Mouse (Mus musculus): ENCODE measurements around the gene Cdkn2d. TPM values are rescaled to one million over a fixed set of nuclear protein-coding genes. Genes with fewer than 3 reads are reported as not detected.
"Not testable (repeated sequence)": the region's sequence is repeated elsewhere in the genome, so short reads cannot be mapped to it uniquely, and the experiment has no call there.

Cdkn2d gene
- polyA plus RNA-seq, 1 experiment from 2014 or later: 51.5 TPM

DNA sequence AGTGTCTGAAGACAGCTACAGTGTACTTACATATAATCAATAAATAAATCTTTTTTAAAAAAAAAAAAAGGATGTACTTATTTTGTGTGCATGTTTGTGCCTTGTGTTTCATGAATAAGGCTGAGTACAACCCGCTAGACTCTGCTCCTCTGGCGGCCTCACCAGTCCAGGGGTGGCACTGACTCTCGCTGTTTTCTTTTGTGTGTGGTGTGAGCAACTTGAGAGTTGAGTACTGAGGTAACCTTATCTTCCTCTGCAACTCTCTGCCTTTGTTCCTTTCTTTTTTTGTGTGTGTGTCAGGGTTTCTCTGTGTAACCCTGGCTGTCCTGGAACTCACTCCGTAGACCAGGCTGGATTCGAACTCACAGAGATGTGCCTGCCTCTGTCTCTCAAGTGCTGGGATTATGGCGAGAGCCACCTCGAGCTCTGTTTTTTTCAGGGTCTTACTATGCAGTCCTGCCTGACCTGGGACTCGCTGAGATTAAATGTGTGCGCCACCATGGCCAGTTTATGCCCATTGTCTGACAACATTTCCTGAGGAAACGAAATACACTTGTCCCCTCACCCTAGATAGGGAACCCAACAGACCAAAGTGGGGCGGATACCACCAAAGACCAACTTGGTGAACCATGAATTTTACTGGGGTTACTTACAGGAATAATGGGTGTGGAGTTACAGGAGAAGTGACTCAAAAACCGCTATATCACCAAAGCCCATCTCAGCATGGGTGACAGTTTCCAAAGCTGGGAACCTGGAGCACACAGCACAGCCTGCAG lies 40.3 kb upstream of the Cdkn2d start:
- Histone ChIP-seq H3K36me3 (ENCODE audit: control insufficient read depth, insufficient read depth, low read length) (no peaks in the 10 kb centered on the region), H3K27ac (ENCODE audit: low read length) (no peak overlapping the region), H3K9ac (ENCODE audit: low read length) (no peak overlapping the region), H3K9me3 (replicated peaks; ENCODE audit: control insufficient read depth, low read length) (no peaks in the 10 kb centered on the region), H3K4me1 (ENCODE audit: control insufficient read depth, insufficient read depth, low read length) (peaks cover 6% of the 10 kb centered on the region; the same call in 1 of the 2 replicates), H3K27me3 (ENCODE audit: control insufficient read depth, insufficient read depth, low read length) (no peaks in the 10 kb centered on the region), H3K4me3 (replicated peaks; ENCODE audit: low read length) (no peak overlapping the region), H3K4me2 (ENCODE audit: low read depth, low read length) (no peak overlapping the region)
- 82% methylated on average over 12 of the region's 12 CpGs for WGBS
- ATAC-seq (ENCODE audit: insufficient read depth, low FRiP score): no peak

GRCm38 (mm10) chr9:21329699-21330289 lies 38.6 kb upstream of the Cdkn2d start:
- no peaks in the 10 kb centered on the region for H3K27me3 ChIP-seq (ENCODE audit: control insufficient read depth, insufficient read depth, low read length)
- no peaks in the 10 kb centered on the region for H3K9me3 ChIP-seq (replicated peaks; ENCODE audit: control insufficient read depth, low read length)
- no peak overlapping the region for H3K9ac ChIP-seq (ENCODE audit: low read length)
- WGBS: 89% methylated on average over 10 of the region's 10 CpGs
- no peak for ATAC-seq (ENCODE audit: insufficient read depth, low FRiP score)
- H3K4me3 ChIP-seq (replicated peaks; ENCODE audit: low read length): no peak overlapping the region
- no peak overlapping the region for H3K4me2 ChIP-seq (ENCODE audit: low read depth, low read length)
- H3K27ac ChIP-seq (ENCODE audit: low read length): no peak overlapping the region
- H3K4me1 ChIP-seq (ENCODE audit: control insufficient read depth, insufficient read depth, low read length): peaks cover 6% of the 10 kb centered on the region; the same call in 1 of the 2 replicates
- peaks cover 3% of the 10 kb centered on the region; the same call in 1 of the 2 replicates for H3K36me3 ChIP-seq (ENCODE audit: control insufficient read depth, insufficient read depth, low read length)

GRCm38 (mm10) chr9:21329041-21329440 lies 37.8 kb upstream of the Cdkn2d start:
- peaks cover 6% of the 10 kb centered on the region; the same call in 1 of the 2 replicates for H3K4me1 ChIP-seq (ENCODE audit: control insufficient read depth, insufficient read depth, low read length)
- no peak for ATAC-seq (ENCODE audit: insufficient read depth, low FRiP score)
- no peak overlapping the region for H3K4me3 ChIP-seq (replicated peaks; ENCODE audit: low read length)
- H3K36me3 ChIP-seq (ENCODE audit: control insufficient read depth, insufficient read depth, low read length): peaks cover 4% of the 10 kb centered on the region; the same call in 1 of the 2 replicates
- H3K27ac ChIP-seq (ENCODE audit: low read length): no peak overlapping the region
- no peaks in the 10 kb centered on the region for H3K27me3 ChIP-seq (ENCODE audit: control insufficient read depth, insufficient read depth, low read length)
- 40% methylated on average over 4 of the region's 5 CpGs for WGBS
- H3K9me3 ChIP-seq (replicated peaks; ENCODE audit: control insufficient read depth, low read length): no peaks in the 10 kb centered on the region
- H3K9ac ChIP-seq (ENCODE audit: low read length): no peak overlapping the region
- H3K4me2 ChIP-seq (ENCODE audit: low read depth, low read length): no peak overlapping the region

- H3K27me3 ChIP-seq (ENCODE audit: control insufficient read depth, insufficient read depth, low read length): no peaks in the 10 kb centered on the region
- no peak overlapping the region for H3K4me3 ChIP-seq (replicated peaks; ENCODE audit: low read length)
- no peak overlapping the region for H3K27ac ChIP-seq (ENCODE audit: low read length)
- no peak for ATAC-seq (ENCODE audit: insufficient read depth, low FRiP score)
- H3K36me3 ChIP-seq (ENCODE audit: control insufficient read depth, insufficient read depth, low read length): peaks cover 4% of the 10 kb centered on the region; the same call in 1 of the 2 replicates
- H3K4me1 ChIP-seq (ENCODE audit: control insufficient read depth, insufficient read depth, low read length): peaks cover 6% of the 10 kb centered on the region; the same call in 1 of the 2 replicates
- 67% methylated on average over 3 of the region's 3 CpGs for WGBS
- no peak overlapping the region for H3K4me2 ChIP-seq (ENCODE audit: low read depth, low read length)
- H3K9me3 ChIP-seq (replicated peaks; ENCODE audit: control insufficient read depth, low read length): no peaks in the 10 kb centered on the region
- no peak overlapping the region for H3K9ac ChIP-seq (ENCODE audit: low read length)
Measured at GRCm38 (mm10) chr9:21328041-21328440, 36.8 kb upstream of the Cdkn2d start.

GRCm38 (mm10) chr9:21327569-21327968 lies 36.4 kb upstream of the Cdkn2d start:
- ATAC-seq (ENCODE audit: insufficient read depth, low FRiP score): no peak
- H3K36me3 ChIP-seq (ENCODE audit: control insufficient read depth, insufficient read depth, low read length): peaks cover 4% of the 10 kb centered on the region; the same call in 1 of the 2 replicates
- H3K4me1 ChIP-seq (ENCODE audit: control insufficient read depth, insufficient read depth, low read length): 0 out of 2 replicates have a peak, but pooled peaks cover 3% of the 10 kb centered on the region
- H3K4me3 ChIP-seq (replicated peaks; ENCODE audit: low read length): no peak overlapping the region
- no peak overlapping the region for H3K27ac ChIP-seq (ENCODE audit: low read length)
- H3K27me3 ChIP-seq (ENCODE audit: control insufficient read depth, insufficient read depth, low read length): no peaks in the 10 kb centered on the region
- no peak overlapping the region for H3K9ac ChIP-seq (ENCODE audit: low read length)
- H3K4me2 ChIP-seq (ENCODE audit: low read depth, low read length): no peak overlapping the region
- 60% methylated on average over 3 of the region's 3 CpGs for WGBS
- H3K9me3 ChIP-seq (replicated peaks; ENCODE audit: control insufficient read depth, low read length): no peaks in the 10 kb centered on the region

DNA sequence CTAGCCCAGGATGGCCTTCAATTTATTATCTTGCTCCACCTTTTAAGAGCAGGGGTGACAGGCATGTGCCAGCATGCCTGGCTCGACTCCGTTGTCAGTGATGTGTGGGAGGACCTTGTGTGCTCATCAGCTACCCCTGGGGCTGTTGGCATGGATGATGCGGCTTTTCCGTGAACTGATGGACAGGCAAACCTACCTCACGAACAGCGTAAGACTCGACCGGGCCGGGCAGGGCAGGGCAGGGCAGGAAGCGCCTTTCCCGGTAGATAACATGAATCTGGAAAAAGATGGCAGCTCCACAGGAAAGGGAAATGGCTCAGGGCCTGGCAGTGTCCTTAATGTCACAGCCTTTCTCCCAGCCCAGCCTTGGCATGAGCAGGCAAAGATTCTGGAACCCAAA lies 33.1 kb upstream of the Cdkn2d start:
- Histone ChIP-seq H3K9me3 (replicated peaks; ENCODE audit: control insufficient read depth, low read length) (0 out of 2 replicates have a peak, but pooled peaks cover 5% of the 10 kb centered on the region), H3K27ac (ENCODE audit: low read length) (no peak overlapping the region), H3K4me2 (ENCODE audit: low read depth, low read length) (no peak overlapping the region), H3K4me1 (ENCODE audit: control insufficient read depth, insufficient read depth, low read length) (peaks cover 21% of the 10 kb centered on the region), H3K27me3 (ENCODE audit: control insufficient read depth, insufficient read depth, low read length) (no peaks in the 10 kb centered on the region), H3K36me3 (ENCODE audit: control insufficient read depth, insufficient read depth, low read length) (peaks cover 4% of the 10 kb centered on the region; the same call in 1 of the 2 replicates), H3K9ac (ENCODE audit: low read length) (no peak overlapping the region), H3K4me3 (replicated peaks; ENCODE audit: low read length) (no peak overlapping the region)
- ATAC-seq (ENCODE audit: insufficient read depth, low FRiP score): no peak
- WGBS: 85% methylated on average over 11 of the region's 11 CpGs

DNA sequence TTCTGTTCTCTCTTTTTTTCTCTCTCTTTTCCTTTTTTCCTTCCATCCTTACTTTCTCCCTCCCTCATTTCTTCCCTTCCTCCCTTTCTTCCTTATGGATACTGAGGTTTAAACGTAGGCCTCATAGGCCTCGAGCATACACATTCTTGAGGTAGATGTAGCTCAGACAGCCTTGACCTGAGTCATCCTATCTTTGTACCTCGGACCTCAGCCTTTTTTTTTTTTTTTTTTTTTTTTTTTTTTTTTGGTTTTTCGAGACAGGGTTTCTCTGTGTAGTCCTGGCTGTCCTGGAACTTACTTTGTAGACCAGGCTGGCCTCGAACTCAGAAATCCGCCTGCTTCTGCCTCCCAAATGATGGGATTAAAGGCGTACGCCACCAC lies 31.7 kb upstream of the Cdkn2d start:
- H3K4me2 ChIP-seq (ENCODE audit: low read depth, low read length); H3K27ac ChIP-seq (ENCODE audit: low read length); H3K9me3 ChIP-seq (replicated peaks; ENCODE audit: control insufficient read depth, low read length); H3K36me3 ChIP-seq (ENCODE audit: control insufficient read depth, insufficient read depth, low read length); H3K4me3 ChIP-seq (replicated peaks; ENCODE audit: low read length); ATAC-seq (ENCODE audit: insufficient read depth, low FRiP score); H3K9ac ChIP-seq (ENCODE audit: low read length); H3K27me3 ChIP-seq (ENCODE audit: control insufficient read depth, insufficient read depth, low read length): not testable (repeated sequence)
- H3K4me1 ChIP-seq (ENCODE audit: control insufficient read depth, insufficient read depth, low read length): peaks cover 20% of the 10 kb centered on the region
- WGBS: 83% methylated on average over 8 of the region's 8 CpGs

DNA sequence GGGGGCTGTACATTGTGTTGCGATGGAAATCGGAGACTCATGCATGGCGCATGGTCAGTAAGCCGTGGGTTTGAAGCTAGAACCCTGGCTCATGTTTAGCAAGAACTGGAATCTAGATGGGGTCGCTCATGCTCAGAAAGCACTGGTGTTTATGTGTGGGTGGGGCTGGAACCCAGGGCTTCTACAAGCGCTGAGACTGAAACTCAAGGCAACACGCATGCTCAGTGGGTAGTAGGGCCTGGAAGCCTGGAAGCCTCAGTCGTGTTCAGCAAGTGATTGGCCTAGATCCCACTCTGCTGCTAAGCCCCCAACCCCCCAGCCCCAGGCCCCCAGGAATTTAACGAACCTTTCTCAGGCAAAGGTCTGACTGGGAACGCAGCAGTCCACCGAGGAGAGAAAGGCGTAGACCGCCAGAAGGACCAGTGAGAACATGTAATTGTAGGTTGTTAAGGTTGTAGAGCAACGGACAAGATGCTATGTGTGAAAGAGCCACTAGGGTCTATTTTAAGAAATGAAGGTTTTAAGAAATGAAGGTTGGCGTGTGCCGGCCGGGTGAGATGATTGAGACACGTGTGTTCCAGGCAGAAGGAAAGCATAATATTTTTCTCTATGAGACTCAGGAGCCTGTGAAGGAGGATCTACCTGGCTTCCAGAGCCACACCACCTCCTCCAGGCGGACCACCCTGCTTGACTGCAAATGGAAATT lies 31.2 kb upstream of the Cdkn2d start:
- peak overlapping the region; percentile 88 for H3K4me2 ChIP-seq (ENCODE audit: low read depth, low read length)
- WGBS: 80% methylated on average over 19 of the region's 19 CpGs

DNA sequence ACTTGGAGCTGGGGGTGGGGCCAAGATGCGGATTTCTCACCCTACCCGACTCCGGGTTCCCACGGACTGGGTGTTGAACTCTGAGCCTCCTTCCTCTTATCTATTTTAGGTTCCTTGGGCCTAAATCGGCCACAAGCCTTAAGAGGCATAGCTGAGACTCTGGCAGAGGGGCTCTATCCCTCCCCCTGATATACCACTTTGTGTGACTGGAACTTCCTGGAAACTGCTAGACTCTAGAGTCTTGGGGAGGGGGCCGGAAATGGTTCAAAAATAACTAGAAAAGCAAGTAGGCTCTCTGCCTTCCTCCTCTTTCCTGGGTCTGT lies 30.3 kb upstream of the Cdkn2d start:
- Histone ChIP-seq H3K4me1 (ENCODE audit: control insufficient read depth, insufficient read depth, low read length) (peaks cover 18% of the 10 kb centered on the region), H3K27me3 (ENCODE audit: control insufficient read depth, insufficient read depth, low read length) (no peaks in the 10 kb centered on the region), H3K4me2 (ENCODE audit: low read depth, low read length) (peak overlapping the region; percentile 88), H3K4me3 (replicated peaks; ENCODE audit: low read length) (peak overlapping the region; percentile 82), H3K36me3 (ENCODE audit: control insufficient read depth, insufficient read depth, low read length) (peaks cover 4% of the 10 kb centered on the region; the same call in 1 of the 2 replicates), H3K9me3 (replicated peaks; ENCODE audit: control insufficient read depth, low read length) (0 out of 2 replicates have a peak, but pooled peaks cover 5% of the 10 kb centered on the region), H3K9ac (ENCODE audit: low read length) (peak overlapping the region; percentile 79), H3K27ac (ENCODE audit: low read length) (peak overlapping the region; percentile 49; the same call in 1 of the 2 replicates)
- no peak; the same call in 1 of the 2 replicates for ATAC-seq (ENCODE audit: insufficient read depth, low FRiP score)
- WGBS: 12% methylated on average over 6 of the region's 6 CpGs

More for the DNA sequence above, 31.2 kb upstream of the Cdkn2d start:
- no peaks in the 10 kb centered on the region for H3K27me3 ChIP-seq (ENCODE audit: control insufficient read depth, insufficient read depth, low read length)
- peaks cover 4% of the 10 kb centered on the region; the same call in 1 of the 2 replicates for H3K36me3 ChIP-seq (ENCODE audit: control insufficient read depth, insufficient read depth, low read length)
- no peak overlapping the region for H3K27ac ChIP-seq (ENCODE audit: low read length)
- 0 out of 2 replicates have a peak, but pooled peaks cover 5% of the 10 kb centered on the region for H3K9me3 ChIP-seq (replicated peaks; ENCODE audit: control insufficient read depth, low read length)
- ATAC-seq (ENCODE audit: insufficient read depth, low FRiP score): no peak
- no peak overlapping the region for H3K9ac ChIP-seq (ENCODE audit: low read length)
- peak overlapping the region; percentile 82 for H3K4me3 ChIP-seq (replicated peaks; ENCODE audit: low read length)
- peaks cover 18% of the 10 kb centered on the region for H3K4me1 ChIP-seq (ENCODE audit: control insufficient read depth, insufficient read depth, low read length)
